Mouse (Mus musculus): ENCODE measurements at regions not wholly inside any gene's neighbourhood (a gene's known extent, or its start where the extent isn't known, plus 50 kb on each side); places are given as distances from the start of the nearest gene placed in this dataset.

DNA sequence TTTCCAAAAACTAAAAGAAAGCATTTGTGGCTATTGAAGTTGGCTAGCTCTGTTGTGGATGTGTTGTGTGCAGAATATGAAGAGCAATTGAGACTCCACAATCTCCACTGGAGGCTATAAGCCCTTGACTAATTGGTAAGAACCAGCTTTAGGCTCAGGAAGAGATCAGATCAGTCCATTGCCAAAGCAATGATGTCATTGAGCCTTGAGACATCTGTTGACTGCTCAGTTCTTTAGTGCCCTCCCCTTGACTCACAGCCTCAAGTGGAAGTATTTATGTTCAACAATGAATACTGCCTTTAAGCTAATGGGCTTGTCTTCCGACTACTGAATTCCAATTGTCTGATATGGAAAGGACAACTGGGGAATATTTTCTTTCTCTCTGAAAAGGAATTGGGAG is 2090.6 kb downstream of the 4930444P10Rik start:
- Histone ChIP-seq H3K9me3 (ENCODE audit: control insufficient read depth, low read length) (no peaks in the 10 kb centered on the region), H3K27me3 (ENCODE audit: control insufficient read depth, insufficient read depth, low read length) (no peaks in the 10 kb centered on the region), H3K4me2 (replicated peaks; ENCODE audit: low read depth, low read length, severe bottlenecking) (no peak overlapping the region), H3K27ac (replicated peaks; ENCODE audit: low read depth, low read length) (no peak overlapping the region), H3K4me1 (ENCODE audit: control insufficient read depth, insufficient read depth, low read length) (no peaks in the 10 kb centered on the region), H3K4me3 (replicated peaks; ENCODE audit: low read length) (no peak overlapping the region), H3K36me3 (ENCODE audit: control insufficient read depth, insufficient read depth, low read length) (no peaks in the 10 kb centered on the region), H3K9ac (ENCODE audit: low read depth, low read length, severe bottlenecking) (no peak overlapping the region)
- WGBS, result 74% methylated on average over 1 of the region's 1 CpGs
- TF ChIP-seq POLR2A (IDR thresholded peaks at IDR 0.05; ENCODE audit: borderline replicate concordance, extremely low read depth, insufficient read depth, insufficient read length), result no peak
- DNase-seq (ENCODE audit: low spot score), result peak; percentile 64
- ATAC-seq (ENCODE audit: low FRiP score, low read depth), result 0 out of 2 replicates have a peak, but pooled peaks have one; percentile 44

DNA sequence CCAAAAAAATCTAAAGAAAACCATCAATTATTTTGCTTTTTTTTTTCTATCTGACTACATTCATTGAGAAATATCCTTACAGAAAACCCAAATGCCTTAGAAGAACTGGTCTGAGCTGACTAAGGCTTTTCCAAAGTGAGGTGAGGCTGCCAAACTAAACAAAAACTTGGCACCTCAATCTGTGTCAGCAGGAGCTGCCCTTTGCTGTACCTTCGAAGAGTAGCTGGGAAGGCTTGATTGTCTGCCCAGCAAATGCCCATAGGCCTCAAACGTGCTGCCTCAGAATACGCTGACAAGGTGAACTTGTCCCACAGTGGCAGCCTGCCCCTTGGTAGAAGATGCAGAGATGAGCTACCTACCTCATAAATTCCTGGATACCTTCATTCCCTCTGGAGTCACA is 2091.7 kb downstream of the 4930444P10Rik start:
- ATAC-seq (ENCODE audit: low FRiP score, low read depth), result no peak
- no peak for TF ChIP-seq POLR2A (IDR thresholded peaks at IDR 0.05; ENCODE audit: borderline replicate concordance, extremely low read depth, insufficient read depth, insufficient read length)
- Histone ChIP-seq H3K4me2 (replicated peaks; ENCODE audit: low read depth, low read length, severe bottlenecking) (no peak overlapping the region), H3K9me3 (ENCODE audit: control insufficient read depth, low read length) (no peaks in the 10 kb centered on the region), H3K27ac (replicated peaks; ENCODE audit: low read depth, low read length) (no peak overlapping the region), H3K27me3 (ENCODE audit: control insufficient read depth, insufficient read depth, low read length) (no peaks in the 10 kb centered on the region), H3K9ac (ENCODE audit: low read depth, low read length, severe bottlenecking) (no peak overlapping the region), H3K36me3 (ENCODE audit: control insufficient read depth, insufficient read depth, low read length) (no peaks in the 10 kb centered on the region), H3K4me1 (ENCODE audit: control insufficient read depth, insufficient read depth, low read length) (no peaks in the 10 kb centered on the region), H3K4me3 (replicated peaks; ENCODE audit: low read length) (no peak overlapping the region)
- WGBS, result 40% methylated on average over 3 of the region's 3 CpGs
- no peak for DNase-seq (ENCODE audit: low spot score)

DNA sequence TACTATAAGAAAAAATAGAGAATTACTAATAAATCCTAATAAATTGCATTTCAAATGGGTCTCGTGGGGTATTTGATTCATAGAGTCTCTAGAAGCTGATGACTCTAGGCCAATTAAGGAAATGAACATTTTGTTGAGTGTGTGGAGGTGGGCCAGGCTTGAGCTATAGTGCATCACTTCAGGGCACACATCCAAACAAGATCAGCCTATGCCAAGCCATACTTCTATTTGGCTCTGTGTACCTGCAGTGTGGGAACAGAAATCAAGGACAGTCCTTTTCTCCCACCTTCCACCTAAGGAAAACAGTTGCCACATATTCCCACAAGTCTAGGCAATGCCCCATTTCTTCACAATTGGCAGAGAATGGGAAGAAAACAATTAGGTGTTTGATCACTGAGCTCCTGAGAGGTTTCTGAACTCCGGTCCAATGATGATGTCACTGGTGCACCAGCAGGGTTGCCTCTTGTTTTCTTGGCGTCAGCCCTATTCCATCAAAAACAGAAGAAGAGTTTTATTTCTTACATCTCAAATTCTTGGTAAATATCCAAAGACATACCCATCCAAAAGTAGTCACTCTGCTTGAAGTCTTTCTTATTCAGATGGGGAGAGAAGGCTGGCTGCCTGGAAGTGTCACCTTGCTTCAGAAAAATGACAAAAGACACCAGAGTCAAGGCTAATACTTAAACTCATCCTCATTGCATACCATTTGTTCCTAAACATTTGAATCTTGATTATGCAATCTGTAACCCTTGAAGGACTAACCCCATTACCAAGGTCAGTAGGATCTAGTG is 2092.3 kb downstream of the 4930444P10Rik start:
- Histone ChIP-seq H3K4me2 (replicated peaks; ENCODE audit: low read depth, low read length, severe bottlenecking) (no peak overlapping the region), H3K9me3 (ENCODE audit: control insufficient read depth, low read length) (no peaks in the 10 kb centered on the region), H3K27me3 (ENCODE audit: control insufficient read depth, insufficient read depth, low read length) (no peaks in the 10 kb centered on the region), H3K36me3 (ENCODE audit: control insufficient read depth, insufficient read depth, low read length) (no peaks in the 10 kb centered on the region), H3K4me1 (ENCODE audit: control insufficient read depth, insufficient read depth, low read length) (no peaks in the 10 kb centered on the region), H3K4me3 (replicated peaks; ENCODE audit: low read length) (no peak overlapping the region), H3K27ac (replicated peaks; ENCODE audit: low read depth, low read length) (no peak overlapping the region), H3K9ac (ENCODE audit: low read depth, low read length, severe bottlenecking) (no peak overlapping the region)
- ATAC-seq (ENCODE audit: low FRiP score, low read depth) (no peak), DNase-seq (ENCODE audit: low spot score) (no peak)
- no peak for TF ChIP-seq POLR2A (IDR thresholded peaks at IDR 0.05; ENCODE audit: borderline replicate concordance, extremely low read depth, insufficient read depth, insufficient read length)
- WGBS, result 70% methylated on average over 3 of the region's 3 CpGs

DNA sequence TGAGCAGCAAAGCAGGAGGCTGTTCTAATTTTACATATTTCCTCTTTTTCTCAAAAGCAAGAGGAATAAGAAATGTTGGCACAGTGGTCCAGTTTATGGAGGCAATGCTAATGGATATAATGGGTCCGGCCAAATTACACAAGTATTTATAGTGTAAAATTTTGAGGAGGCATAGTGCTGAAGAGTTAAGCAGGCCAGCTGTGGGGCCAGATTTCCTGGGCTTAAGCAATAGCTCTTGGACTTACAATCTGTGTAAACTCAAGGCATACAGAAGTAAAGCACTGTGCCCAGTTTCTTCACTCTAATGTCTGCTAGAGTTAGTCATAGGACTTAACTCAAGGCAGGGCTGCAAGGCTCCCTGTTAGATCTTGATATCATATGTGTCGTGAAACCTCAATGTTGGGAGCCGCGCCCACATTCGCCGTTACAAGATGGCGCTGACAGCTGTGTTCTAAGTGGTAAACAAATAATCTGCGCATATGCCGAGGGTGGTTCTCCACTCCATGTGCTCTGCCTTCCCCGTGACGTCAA is 2094.9 kb downstream of the 4930444P10Rik start:
- 91% methylated on average over 7 of the region's 11 CpGs for WGBS
- no peak for ATAC-seq (ENCODE audit: low FRiP score, low read depth)

DNA sequence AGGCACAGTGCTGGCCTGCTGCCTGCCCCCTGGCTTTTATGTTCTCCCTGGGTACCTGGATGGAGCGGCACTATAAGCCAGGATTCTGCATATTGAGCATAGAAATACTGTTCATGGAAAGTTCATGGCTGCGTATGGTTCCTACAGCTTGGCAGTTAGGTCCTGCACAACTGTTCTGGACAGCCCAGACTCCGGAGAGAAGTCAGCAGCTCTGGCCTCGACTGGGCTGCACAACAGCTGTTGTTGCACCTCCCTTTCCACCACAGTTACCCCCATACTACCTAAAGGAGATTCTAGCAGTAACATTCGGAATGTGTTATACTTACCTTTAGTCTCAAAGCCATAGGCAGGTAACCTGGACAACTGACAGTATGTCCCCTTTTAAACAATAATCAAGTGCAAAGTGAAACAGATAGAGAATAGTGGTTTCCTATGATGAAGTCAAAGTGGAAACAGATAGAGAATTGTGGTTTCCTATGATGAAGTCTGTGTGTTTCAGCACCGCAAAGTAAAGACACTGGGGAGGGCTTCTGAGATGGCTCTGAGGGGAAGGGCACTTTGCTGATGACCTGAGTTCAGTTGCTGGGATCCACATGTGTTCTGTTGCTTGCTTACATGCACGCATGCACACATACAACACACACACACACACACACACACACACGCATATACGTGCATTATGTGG is 2099.2 kb downstream of the 4930444P10Rik start:
- Histone ChIP-seq H3K4me3 (replicated peaks; ENCODE audit: low read length) (no peak overlapping the region), H3K4me2 (replicated peaks; ENCODE audit: low read depth, low read length, severe bottlenecking) (no peak overlapping the region), H3K27ac (replicated peaks; ENCODE audit: low read depth, low read length) (no peak overlapping the region), H3K36me3 (ENCODE audit: control insufficient read depth, insufficient read depth, low read length) (no peaks in the 10 kb centered on the region), H3K9ac (ENCODE audit: low read depth, low read length, severe bottlenecking) (no peak overlapping the region), H3K9me3 (ENCODE audit: control insufficient read depth, low read length) (no peaks in the 10 kb centered on the region), H3K4me1 (ENCODE audit: control insufficient read depth, insufficient read depth, low read length) (no peaks in the 10 kb centered on the region), H3K27me3 (ENCODE audit: control insufficient read depth, insufficient read depth, low read length) (no peaks in the 10 kb centered on the region)
- no peak for DNase-seq (ENCODE audit: low spot score)
- WGBS, result 89% methylated on average over 9 of the region's 9 CpGs
- TF ChIP-seq POLR2A (IDR thresholded peaks at IDR 0.05; ENCODE audit: borderline replicate concordance, extremely low read depth, insufficient read depth, insufficient read length), result no peak
- no peak for ATAC-seq (ENCODE audit: low FRiP score, low read depth)

More for the DNA sequence above, 2094.9 kb downstream of the 4930444P10Rik start:
- H3K4me1 ChIP-seq (ENCODE audit: control insufficient read depth, insufficient read depth, low read length), result no peaks in the 10 kb centered on the region
- H3K4me3 ChIP-seq (replicated peaks; ENCODE audit: low read length), result no peak overlapping the region
- H3K27ac ChIP-seq (replicated peaks; ENCODE audit: low read depth, low read length), result no peak overlapping the region
- H3K27me3 ChIP-seq (ENCODE audit: control insufficient read depth, insufficient read depth, low read length), result no peaks in the 10 kb centered on the region
- no peaks in the 10 kb centered on the region for H3K9me3 ChIP-seq (ENCODE audit: control insufficient read depth, low read length)
- H3K4me2 ChIP-seq (replicated peaks; ENCODE audit: low read depth, low read length, severe bottlenecking), result no peak overlapping the region
- no peak for DNase-seq (ENCODE audit: low spot score)
- no peak for TF ChIP-seq POLR2A (IDR thresholded peaks at IDR 0.05; ENCODE audit: borderline replicate concordance, extremely low read depth, insufficient read depth, insufficient read length)
- no peaks in the 10 kb centered on the region for H3K36me3 ChIP-seq (ENCODE audit: control insufficient read depth, insufficient read depth, low read length)
- H3K9ac ChIP-seq (ENCODE audit: low read depth, low read length, severe bottlenecking), result no peak overlapping the region

Measured in limb, embryonic 14.5 days (tissue).